Mouse (Mus musculus) thymus, postnatal 25 days (tissue): Measurements from ENCODE around the gene Gm10944.

ENCODE experiments used
- DNase-seq: peaks from one replicate; pipeline ENCODE4 v3.0.0; 2022

Gm10944 gene

DNA sequence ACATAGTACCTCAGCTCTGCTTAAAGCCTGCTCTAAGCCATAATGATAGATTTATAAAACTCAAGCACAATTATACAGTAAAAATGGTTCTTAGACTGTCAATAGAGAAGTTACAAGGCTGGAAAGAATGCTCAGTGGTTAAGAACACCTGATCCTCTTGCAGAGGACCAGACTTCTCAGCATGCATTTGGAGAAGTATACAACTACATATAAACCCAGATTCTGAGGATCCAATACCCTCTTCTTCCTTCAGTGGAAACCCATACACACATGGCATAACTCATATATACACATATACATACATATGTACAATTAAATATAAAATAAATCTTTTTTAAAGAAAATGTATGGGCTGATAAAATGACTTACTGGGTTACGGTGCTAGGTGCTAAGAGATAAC lies at the start of gene Gm10944:
Gm10944 (plus strand) TSS at position 301 of the 400 bp plus-strand sequence.
- no peak for DNase-seq

DNA sequence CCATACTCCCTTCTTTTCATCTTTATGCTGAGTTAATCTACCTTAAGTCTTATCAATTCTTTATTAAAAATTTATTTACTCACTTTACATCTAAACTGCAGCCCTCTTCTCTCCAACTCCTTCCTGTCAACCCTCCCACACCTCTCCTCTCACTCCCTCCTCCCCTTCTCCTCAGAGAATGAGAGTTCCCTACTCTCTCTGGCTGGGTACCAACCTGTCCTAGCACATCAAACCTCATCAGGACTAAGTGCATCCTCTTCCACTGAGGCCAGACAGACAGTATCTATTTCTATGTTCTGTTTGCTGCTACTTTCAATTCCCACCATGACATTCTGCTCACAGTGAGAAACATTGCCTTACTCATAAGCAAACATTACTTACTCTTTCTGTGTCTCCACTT lies 25.2 kb upstream of the Gm10944 start:
- DNase-seq: no peak

DNA sequence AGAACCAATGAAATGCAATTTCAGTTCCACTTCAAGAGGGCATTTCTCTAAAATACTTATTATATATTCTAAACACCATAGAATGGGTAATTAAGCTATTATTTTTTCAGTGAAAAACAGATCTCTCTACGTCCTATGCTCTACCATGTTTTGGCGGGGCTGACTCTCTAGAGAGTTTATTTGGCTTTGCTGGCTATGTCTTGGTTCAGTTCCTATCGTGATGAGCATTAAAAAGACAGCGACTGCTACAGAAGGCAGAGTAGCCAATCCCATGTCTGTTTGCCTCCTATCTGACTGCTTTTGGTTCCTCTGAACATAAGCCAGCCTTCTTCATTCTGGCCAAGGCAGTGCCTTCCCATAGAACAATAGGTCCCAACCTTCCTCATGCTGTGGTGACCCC lies 24.5 kb upstream of the Gm10944 start:
- no peak for DNase-seq

DNA sequence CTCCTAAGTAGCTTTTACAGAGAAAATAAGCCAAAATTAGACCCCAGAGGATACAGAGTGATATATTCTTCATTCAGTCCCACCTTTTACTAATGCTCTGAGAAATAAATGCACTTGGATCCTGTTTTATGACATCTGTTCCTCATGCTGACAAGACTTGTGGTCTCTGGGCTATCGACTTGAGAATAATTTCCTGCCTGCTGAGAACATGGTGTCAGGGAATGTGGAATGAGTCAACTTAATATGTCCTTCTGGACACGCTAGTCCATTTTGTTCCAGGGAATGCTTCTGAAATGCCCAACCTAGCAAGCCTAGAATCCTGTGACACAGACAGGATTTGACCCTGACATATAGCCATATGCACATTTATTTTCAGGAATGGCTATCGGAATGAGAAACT lies 22.0 kb upstream of the Gm10944 start:
- no peak for DNase-seq

DNA sequence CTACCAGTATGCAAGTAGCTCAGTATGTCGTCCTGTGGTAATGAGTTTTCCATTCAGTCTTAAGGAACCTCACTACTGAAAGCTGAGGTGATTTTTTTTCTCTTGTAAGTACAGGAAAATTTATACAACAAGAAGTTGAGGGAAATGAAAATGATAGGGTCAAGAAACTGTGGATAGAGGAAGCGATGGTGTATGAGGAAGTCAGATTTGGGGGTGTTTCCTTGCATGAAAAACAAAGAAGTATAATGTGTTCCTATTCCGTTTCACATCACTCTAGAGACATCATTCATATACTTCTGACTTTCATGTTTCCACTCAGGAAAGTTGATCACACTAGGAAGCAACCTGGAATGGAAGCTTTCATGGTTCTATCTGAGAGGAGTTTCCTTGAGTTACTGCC lies 21.2 kb upstream of the Gm10944 start:
- no peak for DNase-seq

DNA sequence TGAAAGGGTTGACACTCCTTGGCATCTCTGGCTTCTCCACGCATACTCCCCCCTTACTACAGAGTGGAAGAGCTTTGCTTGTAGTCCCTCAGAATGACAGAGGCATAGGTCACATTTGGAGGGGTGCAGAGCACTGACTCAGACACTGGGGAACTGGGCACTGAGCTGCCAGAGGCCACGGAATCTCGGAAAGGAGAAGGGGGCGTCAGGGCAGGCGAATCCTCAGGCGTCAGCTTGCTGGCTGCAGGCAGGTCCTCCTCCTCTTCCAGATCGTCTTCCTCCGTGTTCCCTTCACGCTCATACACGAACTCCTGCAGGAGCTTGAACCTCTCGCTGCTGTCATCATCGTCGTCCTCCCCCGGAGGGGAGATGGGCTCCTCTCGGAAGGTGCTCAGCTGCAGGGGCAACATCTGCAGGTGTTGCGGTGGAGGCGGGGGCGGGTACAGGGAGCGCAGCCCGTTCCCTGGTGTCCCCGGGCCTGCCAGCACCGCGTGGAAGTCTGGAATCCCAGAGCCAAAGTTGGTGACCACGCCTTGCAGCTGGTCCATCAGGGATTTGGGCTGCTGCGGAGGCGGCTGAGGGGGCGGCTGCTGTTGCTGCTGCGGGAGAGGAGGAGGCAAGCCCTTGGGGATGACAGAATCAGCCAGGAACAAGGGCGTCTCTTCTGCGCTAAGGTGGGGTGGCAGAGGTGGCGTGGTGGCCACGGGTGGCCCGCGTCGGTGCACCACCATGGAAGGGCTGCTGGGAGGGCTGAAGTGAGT lies 7.9 kb downstream of the Gm10944 start:
- no peak for DNase-seq

DNA sequence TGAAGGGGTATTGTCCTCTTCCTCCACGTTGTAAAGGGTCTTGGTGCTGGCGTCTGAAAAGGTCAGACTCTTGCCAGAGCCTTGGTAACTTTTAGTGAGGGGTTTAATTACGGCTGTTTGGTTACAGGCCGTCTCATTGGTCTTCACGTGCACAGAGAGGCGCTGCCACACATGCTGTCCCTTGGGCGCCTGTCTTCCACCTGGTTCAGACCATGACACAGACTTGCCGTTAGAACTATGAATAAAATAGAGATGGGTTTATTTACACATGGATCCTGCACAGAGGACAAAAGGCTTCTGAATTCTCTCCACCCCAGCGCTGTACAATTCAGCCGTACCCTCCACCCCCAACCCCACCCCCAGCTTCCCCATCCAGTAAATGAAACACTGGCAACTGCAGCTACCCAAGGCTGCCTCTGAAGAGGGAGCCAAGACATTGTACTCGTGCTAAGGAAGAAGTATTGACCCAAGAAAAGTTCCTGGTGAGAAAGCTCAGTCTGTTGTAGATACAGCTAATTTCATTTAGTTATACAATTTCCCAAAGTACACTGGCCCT lies 8.6 kb downstream of the Gm10944 start:
- DNase-seq: no peak

DNA sequence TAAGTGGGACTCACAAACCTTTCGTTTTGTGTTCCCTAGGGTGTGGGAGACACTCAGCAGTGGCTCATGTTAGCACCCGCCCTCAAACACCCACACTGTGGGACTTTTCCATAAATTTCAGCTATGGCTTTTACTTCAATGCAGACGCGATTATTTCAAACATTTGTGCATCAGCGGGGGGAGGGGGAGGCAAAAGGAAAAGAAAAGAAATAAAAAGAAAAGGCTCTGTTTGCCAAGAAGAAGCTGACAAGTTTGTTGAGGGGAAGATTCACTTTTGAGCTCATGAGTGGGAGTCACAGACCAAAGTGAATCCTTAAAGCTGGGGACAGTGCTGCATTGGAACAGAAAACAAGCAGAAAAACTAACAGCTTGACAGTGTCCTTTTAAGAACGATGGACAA lies 16.3 kb downstream of the Gm10944 start:
- no peak for DNase-seq

DNA sequence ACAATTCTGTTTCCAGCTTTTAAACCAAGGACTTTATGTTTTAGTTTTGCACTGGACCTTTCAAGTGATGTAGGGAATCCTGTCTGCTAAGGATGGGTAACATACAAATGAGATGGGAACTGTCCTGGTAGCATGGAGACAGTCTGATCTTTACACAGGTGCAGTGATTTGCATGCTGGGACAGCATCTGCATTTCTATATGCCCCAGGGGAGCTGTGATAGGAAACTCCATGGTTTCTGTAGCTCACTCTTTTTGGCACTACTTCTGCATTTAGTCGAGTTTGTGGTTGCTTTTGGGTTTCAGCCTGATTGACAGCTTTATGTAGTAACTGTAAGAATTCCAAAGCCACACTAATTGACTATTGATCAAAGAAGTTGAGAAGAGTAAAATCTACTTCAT lies 19.8 kb downstream of the Gm10944 start:
- DNase-seq: no peak

DNA sequence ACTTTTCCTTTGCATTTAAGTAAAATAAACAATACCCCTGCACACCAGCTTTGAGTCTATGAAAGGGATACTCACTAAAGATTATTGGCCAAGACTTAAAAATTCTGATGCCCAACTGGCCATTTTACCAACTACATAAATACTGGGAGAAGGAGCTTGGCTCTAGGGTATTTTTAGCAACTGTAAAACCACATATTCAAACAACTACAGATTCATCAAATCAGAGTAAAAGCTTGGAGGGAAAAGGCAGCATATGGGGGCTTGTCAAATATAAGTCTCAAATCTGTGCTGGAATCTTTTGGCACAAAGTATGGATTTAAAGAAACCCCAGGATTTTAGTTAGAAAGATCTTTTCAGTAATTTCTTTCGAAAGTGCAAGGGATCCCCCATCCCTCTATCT lies 20.2 kb downstream of the Gm10944 start:
- no peak for DNase-seq

DNA sequence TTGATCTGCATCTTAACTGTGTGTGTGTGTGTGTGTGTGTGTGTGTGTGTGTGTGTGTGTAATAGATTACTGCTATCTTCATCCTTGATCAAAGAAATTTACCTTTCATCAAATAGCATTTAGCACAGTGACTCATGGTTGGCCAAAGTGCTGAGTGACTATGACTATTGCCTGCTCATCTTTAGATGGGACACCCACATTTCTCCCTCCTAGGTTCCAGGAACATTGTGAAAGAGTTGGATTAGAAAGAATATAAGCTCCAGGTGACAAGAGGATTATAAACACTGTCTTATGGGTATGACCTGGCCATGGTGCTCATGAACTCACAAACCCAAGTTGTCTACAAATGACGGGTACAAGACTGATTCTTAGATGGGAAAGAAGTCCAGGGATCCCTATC lies 26.9 kb downstream of the Gm10944 start:
- no peak for DNase-seq

DNA sequence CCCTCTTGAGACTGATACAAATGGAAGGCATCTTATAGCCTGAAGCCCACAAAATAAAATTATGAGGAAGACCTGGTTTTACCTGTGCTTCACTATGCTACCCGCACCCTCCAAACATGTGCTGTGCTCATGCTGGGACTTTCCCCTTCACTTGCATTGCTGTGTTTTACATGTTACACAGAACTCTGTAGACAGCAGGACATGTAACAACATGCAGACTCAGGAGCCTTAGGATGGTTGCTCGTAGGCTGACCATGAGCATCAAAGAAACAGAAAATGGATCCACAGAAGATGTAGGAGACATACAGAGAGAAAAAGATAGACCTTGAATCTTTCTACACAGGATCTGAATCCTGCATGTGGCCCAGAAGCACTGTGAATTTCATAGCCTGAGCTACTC lies 29.2 kb downstream of the Gm10944 start:
- DNase-seq: no peak

DNA sequence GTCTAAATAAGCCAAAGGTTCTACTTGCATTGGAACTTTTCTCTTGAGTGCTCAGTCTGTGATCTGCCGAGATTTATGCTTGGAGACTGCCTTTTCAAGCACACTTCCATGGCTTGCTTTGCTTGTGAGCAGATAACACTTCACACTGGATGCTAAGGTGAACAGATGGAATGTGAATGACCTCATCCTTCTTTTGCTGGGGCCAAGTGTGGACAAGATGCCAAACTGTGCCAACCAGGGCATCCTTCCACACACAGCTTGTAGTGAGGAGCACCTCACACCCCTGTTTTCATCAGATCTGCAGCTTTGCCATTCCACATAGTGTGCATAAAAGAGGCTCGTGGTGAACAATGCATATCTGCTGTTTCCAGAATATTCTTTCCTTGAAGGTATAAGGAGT lies 29.7 kb downstream of the Gm10944 start:
- no peak for DNase-seq

DNA sequence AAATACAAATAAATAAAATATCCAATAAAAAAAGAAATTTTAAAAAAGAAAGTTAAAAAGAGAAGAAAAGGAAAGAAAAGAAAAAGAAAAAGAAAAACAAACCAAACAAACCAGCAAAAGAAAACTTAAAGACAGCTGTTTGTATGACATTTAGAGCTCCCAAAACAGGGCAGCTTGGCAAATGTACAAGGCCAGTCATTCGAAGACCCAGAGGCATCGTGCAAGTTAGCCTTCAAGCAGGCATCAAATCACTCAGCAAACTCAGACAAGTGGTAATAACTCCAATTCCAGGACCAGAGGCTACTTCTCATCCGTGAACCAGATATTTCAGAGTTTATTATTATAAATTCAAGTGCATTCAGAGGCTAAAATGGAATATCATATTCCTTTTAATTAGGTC lies 45.4 kb downstream of the Gm10944 start:
- no peak for DNase-seq
